Mouse (Mus musculus): ENCODE measurements at regions not wholly inside any gene's neighbourhood (a gene's known extent, or its start where the extent isn't known, plus 50 kb on each side); places are given as distances from the start of the nearest gene placed in this dataset.
A peak's percentile ranks its signal among the peaks of the same experiment; 100 is the strongest.

DNA sequence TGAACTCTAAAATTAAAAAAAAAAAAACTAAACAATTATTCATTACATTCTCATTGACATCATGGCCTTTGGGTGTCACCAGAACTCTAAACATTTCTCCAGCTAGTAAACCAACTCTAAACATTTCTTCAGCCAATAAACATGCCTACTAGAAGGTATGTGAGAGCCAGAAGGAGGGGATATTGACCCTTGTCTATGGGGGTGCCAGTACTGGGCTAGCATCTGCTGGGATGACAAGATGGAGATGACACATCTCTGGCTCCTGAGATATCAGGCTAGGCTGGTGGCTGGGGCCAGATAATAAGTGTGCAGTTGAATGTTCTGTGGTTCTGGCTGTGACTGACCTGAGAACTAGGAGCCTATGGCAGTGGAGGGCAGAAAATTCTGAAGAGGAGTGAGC lies 144.6 kb downstream of the Tmem38b start:
- no peaks in the 10 kb centered on the region for H3K4me1 ChIP-seq (replicated peaks)

DNA sequence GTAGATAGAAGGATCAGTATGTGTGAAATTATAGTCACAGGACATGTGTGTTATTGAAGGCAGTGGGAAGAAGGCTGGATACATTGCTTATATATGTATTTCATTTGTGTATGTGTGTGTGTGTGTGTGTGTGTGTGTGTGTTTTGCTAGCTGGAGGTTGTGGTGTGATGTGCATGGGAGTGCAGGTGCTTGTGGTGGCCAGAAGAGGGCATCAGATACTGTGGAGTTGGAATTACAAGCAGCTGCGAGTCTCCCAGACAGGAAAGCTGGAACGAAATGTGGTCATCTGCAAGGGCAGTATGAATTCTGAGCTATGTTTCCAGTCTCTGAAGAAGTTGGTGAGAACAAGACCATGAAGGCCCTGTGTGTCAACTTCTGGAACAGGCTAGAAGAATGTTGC lies 145.1 kb downstream of the Tmem38b start:
- Histone ChIP-seq H3K9ac (replicated peaks) (no peak overlapping the region), H3K36me3 (no peaks in the 10 kb centered on the region), H3K4me2 (replicated peaks) (no peak overlapping the region), H3K4me3 (replicated peaks) (no peak overlapping the region), H3K9me3 (no peaks in the 10 kb centered on the region), H3K4me1 (replicated peaks) (0 out of 2 replicates have a peak, but pooled peaks cover under 1% of the 10 kb centered on the region), H3K27me3 (no peaks in the 10 kb centered on the region), H3K27ac (no peak overlapping the region)
- WGBS = 95% methylated on average over 2 of the region's 2 CpGs
- no peak for ATAC-seq

More for the DNA sequence above, 144.6 kb downstream of the Tmem38b start:
- Histone ChIP-seq H3K9me3 (no peaks in the 10 kb centered on the region), H3K36me3 (no peaks in the 10 kb centered on the region), H3K9ac (replicated peaks) (no peak overlapping the region), H3K27ac (no peak overlapping the region), H3K27me3 (no peaks in the 10 kb centered on the region), H3K4me3 (replicated peaks) (no peak overlapping the region), H3K4me2 (replicated peaks) (no peak overlapping the region)
- ATAC-seq = no peak

GRCm38 (mm10) chr4:53976036-53976638 lies 150.3 kb downstream of the Tmem38b start:
- 84% methylated on average over 12 of the region's 12 CpGs for WGBS

GRCm38 (mm10) chr4:53986519-53987301 lies 160.9 kb downstream of the Tmem38b start:
- Histone ChIP-seq H3K36me3 (no peaks in the 10 kb centered on the region), H3K9me3 (no peaks in the 10 kb centered on the region; the same call in 1 of the 2 replicates), H3K9ac (replicated peaks) (no peak overlapping the region), H3K27me3 (no peaks in the 10 kb centered on the region), H3K27ac (no peak overlapping the region), H3K4me2 (replicated peaks) (no peak overlapping the region), H3K4me1 (replicated peaks) (no peaks in the 10 kb centered on the region), H3K4me3 (replicated peaks) (no peak overlapping the region)
- no peak for ATAC-seq
- 94% methylated on average over 8 of the region's 8 CpGs for WGBS

More at GRCm38 (mm10) chr4:53976036-53976638, 150.3 kb downstream of the Tmem38b start:
- no peaks in the 10 kb centered on the region for H3K9me3 ChIP-seq
- H3K27me3 ChIP-seq = no peaks in the 10 kb centered on the region
- H3K4me2 ChIP-seq (replicated peaks) = no peak overlapping the region
- H3K4me1 ChIP-seq (replicated peaks) = 0 out of 2 replicates have a peak, but pooled peaks cover 4% of the 10 kb centered on the region
- no peak for ATAC-seq
- no peak overlapping the region for H3K27ac ChIP-seq
- H3K4me3 ChIP-seq (replicated peaks) = no peak overlapping the region
- H3K9ac ChIP-seq (replicated peaks) = no peak overlapping the region
- H3K36me3 ChIP-seq = no peaks in the 10 kb centered on the region

DNA sequence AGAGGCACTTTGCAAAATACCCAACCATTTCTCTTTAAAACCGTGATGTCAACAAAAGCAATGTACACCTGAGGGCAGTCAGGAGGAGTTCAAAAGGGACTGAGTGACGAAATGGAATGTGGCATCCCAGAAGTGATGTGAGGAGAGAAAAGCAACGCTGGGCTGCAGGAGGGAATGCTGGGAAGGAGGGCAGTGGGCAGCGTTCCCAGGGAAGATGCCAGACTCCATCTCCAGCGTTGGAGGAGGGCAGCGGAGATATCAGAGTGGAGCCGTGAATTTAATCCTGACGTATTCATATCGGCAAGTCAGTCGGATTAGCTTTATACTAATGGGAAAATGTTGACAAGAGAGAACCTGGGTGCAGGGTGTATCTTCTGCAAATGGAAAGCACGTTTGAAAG lies 161.7 kb downstream of the Tmem38b start:
- H3K27ac ChIP-seq = no peak overlapping the region
- no peak overlapping the region for H3K9ac ChIP-seq (replicated peaks)
- H3K9me3 ChIP-seq = no peaks in the 10 kb centered on the region
- H3K27me3 ChIP-seq = no peaks in the 10 kb centered on the region
- H3K4me1 ChIP-seq (replicated peaks) = no peaks in the 10 kb centered on the region
- H3K4me3 ChIP-seq (replicated peaks) = no peak overlapping the region
- WGBS = 81% methylated on average over 11 of the region's 11 CpGs
- H3K4me2 ChIP-seq (replicated peaks) = no peak overlapping the region
- H3K36me3 ChIP-seq = no peaks in the 10 kb centered on the region
- no peak for ATAC-seq

DNA sequence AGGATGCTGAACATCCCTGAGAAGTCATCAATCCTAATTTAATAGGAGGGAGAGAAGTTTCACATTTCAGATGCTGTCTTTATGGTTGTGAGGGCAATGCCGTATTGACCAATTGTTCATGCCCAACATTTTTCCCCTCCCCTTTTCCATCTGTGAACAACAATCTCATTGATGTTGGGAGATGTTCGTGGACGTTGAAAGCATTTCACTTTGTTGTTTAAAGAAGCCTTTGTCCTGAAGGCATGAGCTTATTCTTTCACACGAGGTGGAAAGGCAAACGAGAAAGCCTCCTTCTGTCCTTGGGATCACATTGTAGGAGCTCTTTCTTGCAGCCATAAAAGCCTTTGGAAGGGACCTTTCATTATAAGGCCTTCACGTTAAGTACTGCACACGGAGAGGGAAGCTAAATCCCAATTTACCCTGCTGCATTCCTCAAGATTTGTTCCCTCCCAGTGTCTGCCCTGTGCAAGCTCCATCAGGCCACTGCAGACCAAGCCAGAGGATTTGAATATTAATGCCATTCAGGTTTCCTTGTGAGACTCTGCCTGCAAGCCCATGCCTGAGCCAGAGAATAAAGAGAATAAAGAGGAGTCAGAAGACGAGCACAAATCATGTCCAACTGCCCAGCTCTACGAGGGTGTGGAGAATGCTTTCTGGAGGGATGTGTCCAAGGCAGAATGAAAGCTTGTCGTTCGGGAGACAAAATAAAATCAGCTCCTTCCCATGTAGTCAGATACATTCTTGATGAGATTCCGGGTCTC lies 195.4 kb downstream of the Tmem38b start:
- H3K9ac ChIP-seq (replicated peaks) = peak overlapping the region; percentile 28; the same call in 1 of the 2 replicates
- ATAC-seq = peak; percentile 93
- H3K9me3 ChIP-seq = no peaks in the 10 kb centered on the region
- no peaks in the 10 kb centered on the region for H3K36me3 ChIP-seq
- peak overlapping the region; percentile 34 for H3K4me2 ChIP-seq (replicated peaks)
- H3K27ac ChIP-seq = peak overlapping the region; percentile 88
- H3K4me3 ChIP-seq (replicated peaks) = peak overlapping the region; percentile 1; the same call in 1 of the 2 replicates
- H3K4me1 ChIP-seq (replicated peaks) = peaks cover 24% of the 10 kb centered on the region
- no peaks in the 10 kb centered on the region for H3K27me3 ChIP-seq
- WGBS = 6% methylated on average over 12 of the region's 12 CpGs

- no peaks in the 10 kb centered on the region for H3K36me3 ChIP-seq
- H3K4me2 ChIP-seq (replicated peaks) = peak overlapping the region; percentile 34
- ATAC-seq = peak; percentile 70
- H3K27me3 ChIP-seq = no peaks in the 10 kb centered on the region
- H3K4me1 ChIP-seq (replicated peaks) = peaks cover 25% of the 10 kb centered on the region
- H3K9me3 ChIP-seq = no peaks in the 10 kb centered on the region
- H3K4me3 ChIP-seq (replicated peaks) = 0 out of 2 replicates have a peak overlapping the region, but pooled peaks have one; percentile 1
- H3K27ac ChIP-seq = peak overlapping the region; percentile 88
- peak overlapping the region; percentile 28; the same call in 1 of the 2 replicates for H3K9ac ChIP-seq (replicated peaks)
- WGBS = 8% methylated on average over 6 of the region's 6 CpGs
These were observed 196.1 kb downstream of the Tmem38b start for GRCm38 (mm10) chr4:54021861-54022385.

- H3K9me3 ChIP-seq = no peaks in the 10 kb centered on the region
- H3K4me2 ChIP-seq (replicated peaks) = no peak overlapping the region
- 0 out of 2 replicates have a peak overlapping the region, but pooled peaks have one; percentile 48 for H3K27ac ChIP-seq
- no peak overlapping the region for H3K4me3 ChIP-seq (replicated peaks)
- H3K9ac ChIP-seq (replicated peaks) = no peak overlapping the region
- H3K27me3 ChIP-seq = no peaks in the 10 kb centered on the region
- WGBS = 79% methylated on average over 3 of the region's 3 CpGs
- no peaks in the 10 kb centered on the region for H3K36me3 ChIP-seq
- no peak for ATAC-seq
- H3K4me1 ChIP-seq (replicated peaks) = peaks cover 55% of the 10 kb centered on the region
These were observed 201.1 kb downstream of the Tmem38b start for GRCm38 (mm10) chr4:54026919-54027318.

GRCm38 (mm10) chr4:54027565-54028237 lies 201.9 kb downstream of the Tmem38b start:
- Histone ChIP-seq H3K9me3 (no peaks in the 10 kb centered on the region), H3K4me2 (replicated peaks) (no peak overlapping the region; the same call in 1 of the 2 replicates), H3K27ac (peak overlapping the region; percentile 85), H3K4me1 (replicated peaks) (peaks cover 54% of the 10 kb centered on the region), H3K4me3 (replicated peaks) (no peak overlapping the region), H3K9ac (replicated peaks) (no peak overlapping the region), H3K27me3 (no peaks in the 10 kb centered on the region), H3K36me3 (no peaks in the 10 kb centered on the region)
- WGBS = 6% methylated on average over 5 of the region's 5 CpGs
- ATAC-seq = no peak

DNA sequence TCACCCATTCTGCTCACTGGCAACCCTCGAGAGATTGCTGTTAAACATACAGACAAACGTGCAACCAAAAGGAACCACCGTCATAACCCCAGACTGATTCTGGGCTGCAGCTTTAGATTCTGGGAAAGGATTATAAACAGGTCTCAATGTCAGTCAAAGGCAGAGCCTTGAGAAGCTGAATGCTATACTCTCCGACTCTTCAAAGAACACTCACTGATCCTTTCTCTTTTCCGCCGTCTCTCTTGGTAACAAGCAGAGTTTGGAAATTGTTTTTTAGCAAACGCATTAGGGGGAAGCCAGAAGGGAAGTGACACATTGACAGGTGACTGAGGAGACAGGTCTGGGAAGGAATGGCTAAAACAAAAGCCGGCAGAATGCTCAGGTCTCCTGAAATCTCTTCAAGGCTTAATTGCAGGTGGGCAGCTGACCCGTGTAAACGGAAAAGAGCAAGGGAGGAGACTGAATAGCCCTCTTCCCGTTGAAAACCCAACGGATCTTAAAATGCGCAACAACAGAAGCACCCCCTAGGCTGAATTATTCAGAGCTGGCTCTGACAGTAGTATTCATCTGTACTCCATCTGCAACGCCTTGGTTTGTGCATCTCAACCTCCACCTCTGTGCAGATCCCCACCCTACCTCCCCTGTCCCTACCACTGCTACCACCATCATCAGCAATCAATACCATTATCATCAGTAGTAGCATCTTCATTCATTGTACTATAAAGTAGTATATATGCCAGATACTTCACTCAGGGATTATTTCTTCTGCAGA lies 219.6 kb downstream of the Tmem38b start:
- Histone ChIP-seq H3K4me1 (replicated peaks) (peaks cover 10% of the 10 kb centered on the region), H3K4me2 (replicated peaks) (peak overlapping the region; percentile 32), H3K27ac (peak overlapping the region; percentile 44), H3K36me3 (no peaks in the 10 kb centered on the region), H3K27me3 (no peaks in the 10 kb centered on the region), H3K9me3 (no peaks in the 10 kb centered on the region), H3K4me3 (replicated peaks) (no peak overlapping the region), H3K9ac (replicated peaks) (no peak overlapping the region)
- ATAC-seq = 0 out of 2 replicates have a peak, but pooled peaks have one; percentile 37
- WGBS = 22% methylated on average over 14 of the region's 14 CpGs

DNA sequence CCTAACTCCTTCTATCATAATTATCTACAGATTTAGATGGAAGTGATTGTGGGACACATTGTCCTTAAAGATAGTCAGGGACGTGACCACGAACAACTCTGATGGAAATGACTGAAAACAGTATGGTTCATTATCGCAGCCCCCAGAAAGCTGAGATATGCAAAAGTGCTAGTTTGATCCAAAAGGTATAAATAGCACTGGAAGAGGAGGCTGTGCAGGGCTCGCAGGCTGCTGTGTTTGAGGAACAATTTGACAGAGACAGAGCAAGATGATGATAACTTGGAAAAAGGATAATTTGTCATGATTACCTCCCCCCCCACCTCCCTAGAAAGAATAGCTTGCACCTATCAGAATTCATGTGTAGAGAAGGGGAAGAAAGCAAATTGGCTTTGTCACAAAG lies 238.5 kb downstream of the Tmem38b start:
- Histone ChIP-seq H3K27ac (no peak overlapping the region), H3K36me3 (no peaks in the 10 kb centered on the region), H3K27me3 (no peaks in the 10 kb centered on the region), H3K9ac (replicated peaks) (no peak overlapping the region), H3K4me3 (replicated peaks) (no peak overlapping the region), H3K4me2 (replicated peaks) (no peak overlapping the region), H3K4me1 (replicated peaks) (no peaks in the 10 kb centered on the region), H3K9me3 (no peaks in the 10 kb centered on the region)
- 93% methylated on average over 4 of the region's 4 CpGs for WGBS
- ATAC-seq = no peak
